Mouse (Mus musculus): ENCODE results near the gene Polr1d.

Gene Polr1d

GRCm38 (mm10) chr5:147086816-147087215, 10.0 kb downstream of the Polr1d start:
- DNase-seq (ENCODE audit: low read depth): no peak

GRCm38 (mm10) chr5:147089836-147090235, 13.0 kb downstream of the Polr1d start:
- DNase-seq (ENCODE audit: low read depth): no peak

DNA sequence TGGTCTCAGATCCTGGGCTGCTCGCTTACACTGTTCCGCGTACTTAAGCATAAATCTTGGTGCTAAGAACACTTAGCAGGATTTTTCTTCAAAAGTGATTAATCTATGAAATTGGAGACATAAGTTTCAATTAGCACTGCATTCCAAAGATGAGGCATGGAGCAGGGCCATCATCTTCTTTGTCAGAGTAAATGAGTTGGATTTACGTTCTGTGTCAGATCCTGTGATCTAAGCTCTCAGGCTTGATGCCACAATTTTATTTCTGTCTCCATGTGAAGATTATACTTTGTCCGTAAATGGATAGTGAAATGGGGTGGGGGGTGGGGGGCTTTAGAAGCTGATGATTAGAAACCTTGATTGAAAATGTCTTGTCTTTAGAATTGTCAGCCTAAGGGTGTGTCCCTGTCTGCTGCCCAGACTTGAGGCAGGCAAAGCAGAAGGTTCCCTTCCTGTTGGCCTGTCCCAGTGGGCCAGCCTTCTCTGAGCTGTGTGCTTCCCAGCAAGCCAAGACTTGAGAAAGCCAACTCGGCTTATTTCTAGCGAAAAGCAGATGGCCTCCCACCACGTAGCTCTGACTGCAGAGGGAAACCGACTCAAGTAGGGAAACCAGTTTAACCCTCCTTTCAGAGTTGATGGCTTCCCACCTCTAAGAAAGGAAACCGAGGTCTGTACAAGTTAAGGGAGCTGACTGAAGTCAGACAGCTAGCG, 13.6 kb downstream of the Polr1d start:
- DNase-seq (ENCODE audit: low read depth): no peak

DNA sequence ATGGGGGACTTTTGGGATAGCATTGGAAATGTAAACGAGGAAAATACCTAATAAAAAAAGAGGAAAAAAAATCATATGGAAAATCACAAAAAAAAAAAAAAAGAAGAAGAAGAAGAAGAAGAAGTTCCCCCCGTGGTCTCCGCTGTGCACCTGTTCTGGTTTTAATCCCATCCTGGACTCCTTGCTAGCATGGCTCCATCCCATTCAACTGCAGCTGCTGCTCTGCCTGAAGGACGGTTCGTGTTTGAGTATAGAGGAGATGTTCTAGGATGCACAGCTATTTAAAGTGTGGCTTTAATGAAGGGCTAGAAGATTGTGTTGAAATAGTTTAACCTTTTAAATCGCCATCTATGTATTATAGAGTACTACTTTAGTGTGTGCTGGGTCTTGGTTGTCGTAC, 15.6 kb downstream of the Polr1d start:
- no peak for DNase-seq (ENCODE audit: low read depth)

DNA sequence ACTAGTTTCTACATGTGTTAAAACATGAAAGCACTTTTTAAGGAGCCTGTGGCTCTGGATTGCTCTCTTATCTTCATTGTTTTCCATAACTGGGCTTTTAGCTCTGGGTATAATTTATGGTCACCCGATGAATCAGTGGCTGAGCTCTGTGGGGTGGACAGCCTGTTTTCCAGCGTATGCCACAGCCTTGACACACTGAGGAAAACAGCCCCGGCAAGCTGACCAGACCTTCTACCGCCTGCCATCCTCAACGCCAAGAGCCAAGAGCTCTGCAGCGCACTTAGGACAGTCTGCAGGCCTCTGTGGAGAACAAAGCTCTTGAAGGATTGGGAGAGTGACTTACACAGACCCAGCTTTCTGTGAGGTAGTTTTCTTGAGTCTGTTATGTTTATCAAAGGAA, 17.4 kb downstream of the Polr1d start:
- DNase-seq (ENCODE audit: low read depth): no peak

DNA sequence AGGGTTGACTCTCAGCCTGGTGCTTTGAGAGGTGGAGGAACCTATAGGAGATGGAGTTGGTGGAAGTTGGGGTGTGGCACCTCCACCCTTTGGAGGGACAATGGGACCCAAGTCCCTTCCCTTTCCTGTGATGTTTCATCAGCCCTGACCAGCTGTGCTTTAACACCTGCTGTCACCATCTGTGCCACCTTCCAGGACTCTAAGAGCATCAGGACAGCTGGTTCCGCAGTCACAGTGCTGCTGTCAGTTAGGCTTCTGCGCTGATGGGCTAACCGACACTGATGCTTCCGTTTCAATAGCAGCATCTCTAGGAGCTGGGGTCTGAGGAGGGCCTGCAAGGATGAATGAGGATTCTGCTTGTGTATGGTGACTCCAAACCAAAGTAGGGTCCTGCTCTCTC, 19.7 kb downstream of the Polr1d start:
- DNase-seq (ENCODE audit: low read depth): no peak

GRCm38 (mm10) chr5:147098667-147099066, 21.8 kb downstream of the Polr1d start:
- DNase-seq (ENCODE audit: low read depth): no peak

GRCm38 (mm10) chr5:147100180-147100579, 23.3 kb downstream of the Polr1d start:
- no peak for DNase-seq (ENCODE audit: low read depth)

GRCm38 (mm10) chr5:147102295-147102694, 25.4 kb downstream of the Polr1d start:
- no peak for DNase-seq (ENCODE audit: low read depth)

- DNase-seq (ENCODE audit: low read depth): no peak
Measured at GRCm38 (mm10) chr5:147107276-147107675, 30.4 kb downstream of the Polr1d start.

DNA sequence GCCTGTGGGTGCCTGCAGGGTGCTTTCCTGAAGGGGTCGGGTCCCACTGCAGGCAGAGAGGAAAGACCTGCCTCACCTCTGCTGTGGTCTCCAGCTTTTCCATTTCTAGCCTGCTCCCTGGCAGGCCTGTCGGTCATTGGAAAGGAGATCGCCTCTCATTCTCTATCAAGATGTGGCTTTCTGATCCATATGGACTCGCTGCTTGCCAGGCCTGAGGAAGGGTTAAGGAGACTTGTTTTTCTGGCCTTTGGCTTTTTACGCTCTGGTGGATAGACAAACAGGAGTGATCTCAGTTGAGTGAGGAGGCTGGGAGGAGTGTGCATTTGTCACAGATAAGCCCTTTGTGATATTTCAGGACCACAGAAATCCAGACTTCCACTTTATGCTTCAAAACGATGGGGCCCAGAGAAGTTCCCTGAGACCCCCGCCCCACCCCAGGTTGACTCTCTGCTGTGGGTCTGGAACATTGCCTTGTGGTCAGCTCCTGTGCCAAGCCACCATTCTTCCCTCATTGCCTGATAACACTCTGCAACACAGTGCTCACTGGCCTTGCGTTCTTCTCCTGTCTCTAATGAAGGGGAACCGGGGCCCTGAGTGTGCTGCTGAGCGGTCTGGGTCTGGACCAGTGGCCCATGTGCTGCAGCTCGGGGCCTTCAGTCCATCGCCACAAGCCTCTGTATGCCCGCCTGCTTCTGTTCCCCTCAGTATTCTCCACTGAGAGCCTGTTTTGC, 32.2 kb downstream of the Polr1d start:
- no peak for DNase-seq (ENCODE audit: low read depth)

GRCm38 (mm10) chr5:147114738-147115137, 37.9 kb downstream of the Polr1d start:
- no peak for DNase-seq (ENCODE audit: low read depth)

- DNase-seq (ENCODE audit: low read depth): no peak
Measured at GRCm38 (mm10) chr5:147115631-147116030, 38.8 kb downstream of the Polr1d start.

GRCm38 (mm10) chr5:147117027-147117426, 40.2 kb downstream of the Polr1d start:
- DNase-seq (ENCODE audit: low read depth): no peak

GRCm38 (mm10) chr5:147121146-147121545, 44.3 kb downstream of the Polr1d start:
- DNase-seq (ENCODE audit: low read depth): peak; percentile 21

GRCm38 (mm10) chr5:147124794-147125193, 47.9 kb downstream of the Polr1d start:
- no peak for DNase-seq (ENCODE audit: low read depth)

GRCm38 (mm10) chr5:147125542-147126185, 48.8 kb downstream of the Polr1d start:
- no peak for DNase-seq (ENCODE audit: low read depth)

DNA sequence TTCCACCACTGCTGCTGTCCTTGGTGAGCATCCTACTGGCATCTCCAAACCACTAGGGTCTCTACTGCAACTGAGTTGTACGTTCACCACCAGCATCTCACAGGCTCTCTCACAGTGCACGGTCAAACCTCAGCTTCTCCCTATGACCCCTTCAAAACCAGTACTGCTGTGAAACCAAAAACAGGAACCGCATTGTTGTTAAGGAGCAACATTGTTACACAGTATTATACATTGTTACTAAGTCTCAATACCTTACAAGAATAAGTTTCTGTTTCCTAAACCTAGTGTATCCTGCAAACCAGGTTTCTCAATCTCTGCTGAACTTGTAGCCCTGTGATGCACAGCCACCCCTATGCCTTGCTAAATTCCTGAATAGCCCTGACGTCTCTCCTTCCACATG, 51.0 kb downstream of the Polr1d start:
- DNase-seq (ENCODE audit: low read depth): no peak

DNA sequence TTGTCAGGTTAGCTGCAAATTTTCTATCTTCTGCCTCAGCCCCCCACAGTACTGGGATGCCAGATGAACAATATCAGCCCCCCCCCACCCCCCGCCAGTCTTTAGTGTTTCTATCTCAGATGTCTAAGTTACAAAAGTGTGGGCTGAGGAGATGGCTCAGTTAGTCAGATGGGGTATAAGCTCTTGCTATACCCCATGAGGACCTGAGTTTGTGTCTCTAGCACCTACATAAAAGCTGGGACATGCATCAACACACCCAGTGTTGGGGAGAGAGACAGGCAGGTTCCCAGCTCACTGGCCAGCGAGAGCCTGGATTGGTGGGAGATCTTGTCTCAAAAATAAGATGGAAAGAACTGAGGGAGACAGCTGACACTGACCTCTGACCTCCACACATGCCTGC, 52.6 kb downstream of the Polr1d start:
- DNase-seq (ENCODE audit: low read depth): no peak

GRCm38 (mm10) chr5:147131912-147132311, 55.1 kb downstream of the Polr1d start:
- peak; percentile 35 for DNase-seq (ENCODE audit: low read depth)

- no peak for DNase-seq (ENCODE audit: low read depth)
Measured at GRCm38 (mm10) chr5:147133662-147134061, 56.8 kb downstream of the Polr1d start.

DNA sequence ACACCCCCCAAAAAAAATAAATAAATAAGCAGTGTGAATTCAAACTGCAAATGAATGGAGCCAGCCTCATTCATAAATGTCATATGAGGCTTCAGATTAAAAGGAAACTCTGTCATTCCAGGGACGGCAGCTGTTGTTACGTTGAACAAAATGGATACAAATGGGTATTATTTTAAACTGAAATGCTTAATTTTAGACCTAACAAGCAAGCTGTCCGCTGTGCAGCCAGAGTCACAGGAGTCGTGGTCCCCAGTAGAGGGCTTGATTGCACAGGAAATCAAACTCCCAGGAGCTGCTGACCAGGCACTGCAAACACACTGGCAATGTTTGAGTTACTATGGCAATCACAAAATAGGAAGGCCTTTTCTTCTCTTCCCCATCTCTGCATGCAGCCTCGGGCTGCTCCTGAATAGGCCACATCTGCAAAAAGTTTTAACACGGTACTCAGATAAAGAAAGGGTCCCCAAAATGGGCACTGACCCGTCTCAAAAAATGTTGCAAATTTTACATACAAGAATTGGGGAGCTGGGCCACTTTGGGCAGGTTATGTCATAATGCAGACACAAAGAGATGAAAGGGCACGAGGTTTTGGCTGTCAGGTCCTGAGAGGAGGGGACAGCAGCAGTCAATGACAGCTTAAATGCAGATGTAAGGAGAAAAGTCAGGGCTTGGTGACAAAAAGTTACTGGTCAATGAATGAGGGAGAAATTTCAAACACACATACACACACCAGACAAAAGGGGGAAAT, 57.7 kb downstream of the Polr1d start:
- no peak for DNase-seq (ENCODE audit: low read depth)

GRCm38 (mm10) chr5:147135089-147135446, 58.2 kb downstream of the Polr1d start:
- no peak for DNase-seq (ENCODE audit: low read depth)

Measured in 416B (cell line).